Mouse (Mus musculus): ENCODE results near the gene Gramd1a. TPM values are rescaled to one million over a fixed set of nuclear protein-coding genes. Genes with fewer than 3 reads are reported as not detected.

Gene Gramd1a
- polyA plus RNA-seq (2012; rRNA removed): 49.4 and 60.1 TPM in 2 replicates

GRCm38 (mm10) chr7:31155296-31156033, at the start of gene Gramd1a:
Gramd1a (minus strand) TSS chr7:31155896.
- no peak for DNase-seq (ENCODE audit: low spot score)

GRCm38 (mm10) chr7:31195591-31196307, 40.1 kb upstream of the Gramd1a start:
- no peak for DNase-seq (ENCODE audit: low spot score)

- no peak for DNase-seq (ENCODE audit: low spot score)
Measured at GRCm38 (mm10) chr7:31184711-31185110, 29.0 kb upstream of the Gramd1a start.

- no peak for DNase-seq (ENCODE audit: low spot score)
Measured at GRCm38 (mm10) chr7:31182863-31183262, 27.2 kb upstream of the Gramd1a start.

GRCm38 (mm10) chr7:31176886-31177763, 21.4 kb upstream of the Gramd1a start:
- peak; percentile 30 for DNase-seq (ENCODE audit: low spot score)

- DNase-seq (ENCODE audit: low spot score): no peak
Measured at GRCm38 (mm10) chr7:31175096-31175495, 19.4 kb upstream of the Gramd1a start.

- no peak for DNase-seq (ENCODE audit: low spot score)
Measured at GRCm38 (mm10) chr7:31174466-31174865, 18.8 kb upstream of the Gramd1a start.

- DNase-seq (ENCODE audit: low spot score): no peak
Measured at GRCm38 (mm10) chr7:31172238-31172637, 16.5 kb upstream of the Gramd1a start.

GRCm38 (mm10) chr7:31170520-31170919, 14.8 kb upstream of the Gramd1a start:
- no peak for DNase-seq (ENCODE audit: low spot score)

- no peak for DNase-seq (ENCODE audit: low spot score)
Measured at GRCm38 (mm10) chr7:31168412-31168811, 12.7 kb upstream of the Gramd1a start.

GRCm38 (mm10) chr7:31164748-31165147, 9.1 kb upstream of the Gramd1a start:
- no peak for DNase-seq (ENCODE audit: low spot score)

GRCm38 (mm10) chr7:31163666-31164577, 8.2 kb upstream of the Gramd1a start:
- DNase-seq (ENCODE audit: low spot score): no peak

GRCm38 (mm10) chr7:31162324-31162723, 6.6 kb upstream of the Gramd1a start:
- no peak for DNase-seq (ENCODE audit: low spot score)

- DNase-seq (ENCODE audit: low spot score): no peak
Measured at GRCm38 (mm10) chr7:31161831-31162230, 6.1 kb upstream of the Gramd1a start.

- no peak for DNase-seq (ENCODE audit: low spot score)
Measured at GRCm38 (mm10) chr7:31161246-31161645, 5.5 kb upstream of the Gramd1a start.

GRCm38 (mm10) chr7:31160763-31161162, 5.1 kb upstream of the Gramd1a start:
- DNase-seq (ENCODE audit: low spot score): no peak

GRCm38 (mm10) chr7:31156034-31156928, 585 bp upstream of the Gramd1a start:
- no peak for DNase-seq (ENCODE audit: low spot score)

GRCm38 (mm10) chr7:31153536-31154320, 2.0 kb downstream of the Gramd1a start:
- DNase-seq (ENCODE audit: low spot score): no peak

Data from urinary bladder, adult 2 months (tissue).